Mouse (Mus musculus) myocyte (in vitro differentiated cells): ENCODE data around the gene Camk2d.

ENCODE experiments used
- E2F4 ChIP-seq: IDR thresholded peaks from one replicate; pipeline ENCODE4 v1.6.1; 2011; ENCODE audit warnings: mild to moderate bottlenecking, control low read depth, moderate library complexity; ENCODE audit not compliant: insufficient read depth
- POLR2AphosphoS2 ChIP-seq: IDR thresholded peaks from one replicate; pipeline ENCODE4 v1.6.1; 2011; ENCODE audit warnings: low read depth, control low read depth; ENCODE audit not compliant: insufficient read length
- TCF12 ChIP-seq: IDR thresholded peaks from one replicate; pipeline ENCODE4 v1.6.1; 2011; ENCODE audit warnings: mild to moderate bottlenecking, control low read depth; ENCODE audit not compliant: poor library complexity, insufficient read depth, severe bottlenecking
- TCF3 ChIP-seq: IDR thresholded peaks from one replicate; pipeline ENCODE4 v1.6.1; 2011; ENCODE audit warnings: low read depth, control low read depth; ENCODE audit not compliant: insufficient read length

DNA sequence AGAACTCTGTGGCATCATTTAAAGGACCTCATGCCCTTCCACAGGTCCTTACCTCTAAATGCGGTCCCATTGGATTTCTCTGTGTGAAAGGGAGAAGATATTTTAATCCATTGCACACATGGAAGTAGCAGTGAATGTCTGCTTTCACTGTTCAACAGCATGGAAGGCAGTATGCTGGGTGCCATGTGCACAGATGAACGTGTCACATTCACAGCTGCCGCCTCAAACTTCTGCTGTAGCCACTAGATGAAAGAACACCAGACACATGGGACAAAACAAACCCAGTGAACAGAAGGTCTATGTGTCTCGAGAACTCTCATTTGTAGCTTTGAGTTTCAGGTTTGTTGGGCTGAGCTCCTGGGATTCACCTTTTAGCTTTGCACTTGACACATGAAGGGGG lies 168.6 kb downstream of the Camk2d start:
- TF ChIP-seq POLR2AphosphoS2 (no peak), TCF12 (no peak), E2F4 (no peak), TCF3 (no peak)
